ENCODE assay signal across 9 mouse cellular contexts in the genomic region with DNA sequence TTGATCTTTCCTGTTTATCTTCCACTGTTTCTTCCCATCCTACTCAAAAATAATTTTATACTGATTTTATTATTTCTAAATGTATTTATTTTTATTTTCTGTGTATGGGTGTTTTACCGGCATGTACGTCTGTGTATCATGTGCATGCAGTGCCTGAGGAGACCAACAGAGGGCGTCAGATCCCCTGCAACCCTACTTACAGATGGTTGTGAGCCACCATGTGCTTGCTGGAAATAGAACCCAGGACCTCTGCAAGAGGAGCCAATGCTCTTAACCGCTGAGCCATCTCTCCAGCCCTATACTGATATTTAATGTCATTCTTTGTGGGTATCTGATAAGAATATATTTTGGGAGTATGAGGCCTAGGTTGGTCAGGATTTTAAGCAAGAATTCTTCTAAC.
A peak's percentile ranks its signal among the peaks of the same experiment; 100 is the strongest.
DNase-seq lines count a peak whose midpoint lies in the region; ATAC-seq and TF ChIP-seq lines count a peak whose summit lies in the region.
"Had no signal": no experiment of that assay in that cellular context is flagged by ENCODE, and none has a peak within 500 bp of the region (broad histone marks: within the 10 kb centered on the region; RNA-seq: fewer than 3 reads in every experiment).

No protein-coding gene starts in this region.

- ATAC-seq in heart, embryonic 12.5 days (ENCODE audit: insufficient number of reproducible peaks, low FRiP score) = no peak
- ATAC-seq in lung, postnatal 0 days = no peak
- 0 out of 2 replicates have a peak, but pooled peaks have one; percentile 42 for ATAC-seq in megakaryocyte progenitor cell, adult 5-6 weeks (replicated peaks; ENCODE audit: poor library complexity)

- peak overlapping the region; percentile 23 for H3K27ac ChIP-seq in heart, embryonic 12.5 days (ENCODE audit: poor library complexity, severe bottlenecking)
- H3K27ac ChIP-seq in lung, postnatal 0 days (ENCODE audit: low read length) = 0 out of 2 replicates have a peak overlapping the region, but pooled peaks have one; percentile 6

- WGBS in heart, embryonic 12.5 days = 74% methylated on average over 4 of the region's 4 CpGs
- WGBS in lung, postnatal 0 days = 78% methylated on average over 4 of the region's 4 CpGs

- H3K27me3 ChIP-seq in heart, embryonic 12.5 days (replicated peaks) = no peaks in the 10 kb centered on the region
- no peaks in the 10 kb centered on the region for H3K27me3 ChIP-seq in lung, postnatal 0 days (replicated peaks; ENCODE audit: insufficient read depth, low read length)

- H3K4me1 ChIP-seq in heart, embryonic 12.5 days (replicated peaks) = no peaks in the 10 kb centered on the region
- no peaks in the 10 kb centered on the region for H3K4me1 ChIP-seq in lung, postnatal 0 days (ENCODE audit: insufficient read depth, low read depth, low read length)

- H3K9me3 ChIP-seq in heart, embryonic 12.5 days (replicated peaks) = no peaks in the 10 kb centered on the region
- no peaks in the 10 kb centered on the region for H3K9me3 ChIP-seq in lung, postnatal 0 days (ENCODE audit: low read length)

- H3K36me3 ChIP-seq in heart, embryonic 12.5 days = no peaks in the 10 kb centered on the region
- no peaks in the 10 kb centered on the region for H3K36me3 ChIP-seq in lung, postnatal 0 days (ENCODE audit: insufficient read depth, low read length)

- H3K9ac ChIP-seq in heart, embryonic 12.5 days = no peak overlapping the region
- H3K9ac ChIP-seq in lung, postnatal 0 days (replicated peaks; ENCODE audit: low read depth) = no peak overlapping the region

- no peak overlapping the region for H3K4me3 ChIP-seq in heart, embryonic 12.5 days
- H3K4me3 ChIP-seq in lung, postnatal 0 days (ENCODE audit: low read depth, low read length) = no peak overlapping the region

- DNase-seq in heart, adult 9 months (ENCODE audit: low spot score in 2 of 2) = no peak
- no peak for DNase-seq in lung, postnatal 0 days (ENCODE audit: low spot score)
- DNase-seq in lung, postnatal 14 days = no peak
- peak; percentile 87 for DNase-seq in R1 (ENCODE audit: low read depth, low spot score)
- DNase-seq in adrenal gland, adult (ENCODE audit: inconsistent age in 2 of 2, low spot score in 1 of 2) = no peak
- no peak for DNase-seq in right cerebral cortex, postnatal 14 days
- DNase-seq: gastrocnemius, postnatal 36 days had no signal

- H3K4me2 ChIP-seq in heart, embryonic 12.5 days = no peak overlapping the region
- no peak overlapping the region for H3K4me2 ChIP-seq in lung, postnatal 0 days (replicated peaks; ENCODE audit: low read depth, low read length)

- no peak for TF ChIP-seq EP300 in lung, postnatal 0 days (IDR thresholded peaks at IDR 0.05)

- TF ChIP-seq CTCF in lung, postnatal 0 days (IDR thresholded peaks at IDR 0.05) = peak; percentile 50
